Mouse (Mus musculus) midbrain, postnatal 0 days (tissue): ENCODE results near the gene Ltbp1. TPM values are rescaled to one million over a fixed set of nuclear protein-coding genes. Genes with fewer than 3 reads are reported as not detected.

ENCODE experiments used
- ATAC-seq: fragments of 200-750 bp; cut with Nextera tagmentation; 2 replicates; pipeline ENCODE4 v1.8.0; 2017; ENCODE audit warnings: moderate number of reproducible peaks, mild to moderate bottlenecking, moderate TSS enrichment, moderate library complexity; ENCODE audit not compliant: low FRiP score
- DNase-seq: peaks from one replicate; pipeline ENCODE4 v3.0.0-alpha.2; 2015; ENCODE audit warnings: low spot score
- H3K27ac ChIP-seq: fragments of 300-500 bp; sonication (generic); 2 replicates; pipeline ENCODE4 v1.5.1; 2014; ENCODE audit warnings: low read depth, mild to moderate bottlenecking, low read length, mixed read lengths
- H3K27me3 ChIP-seq: fragments of 300-500 bp; sonication (generic); 2 replicates; pipeline ENCODE4 v1.6.1; 2014; ENCODE audit warnings: low read length, control low read depth, mixed read lengths; ENCODE audit not compliant: insufficient read depth
- H3K36me3 ChIP-seq: fragments of 300-500 bp; sonication (generic); 2 replicates; pipeline ENCODE4 v1.6.1; 2014; ENCODE audit warnings: low read length, control low read depth, mixed read lengths; ENCODE audit not compliant: insufficient read depth
- H3K4me1 ChIP-seq: fragments of 300-500 bp; sonication (generic); 2 replicates; pipeline ENCODE4 v1.6.1; 2014; ENCODE audit warnings: mild to moderate bottlenecking, control low read depth, antibody characterized with exemption, low read length, mixed read lengths; ENCODE audit not compliant: insufficient read depth
- H3K4me2 ChIP-seq: fragments of 300-500 bp; sonication (generic); 2 replicates; pipeline ENCODE4 v1.6.1; 2014; ENCODE audit warnings: low read depth, mild to moderate bottlenecking, low read length, mixed read lengths; ENCODE audit not compliant: poor library complexity, severe bottlenecking
- H3K4me3 ChIP-seq: fragments of 300-500 bp; sonication (generic); 2 replicates; pipeline ENCODE4 v1.5.1; 2014; ENCODE audit warnings: low read depth, mild to moderate bottlenecking, low read length, moderate library complexity
- H3K9ac ChIP-seq: fragments of 300-500 bp; sonication (generic); replicated peaks from 2 replicates; pipeline ENCODE4 v1.6.1; 2014; ENCODE audit warnings: mild to moderate bottlenecking, low read length, moderate library complexity, mixed read lengths; ENCODE audit not compliant: poor library complexity, severe bottlenecking
- H3K9me3 ChIP-seq: fragments of 300-500 bp; sonication (generic); 2 replicates; pipeline ENCODE4 v1.6.1; 2016; ENCODE audit warnings: low read length, control low read depth
- CTCF ChIP-seq: IDR thresholded peaks from 2 replicates; pipeline ENCODE4 v1.5.1; 2016; ENCODE audit warnings: antibody characterized with exemption, mild to moderate bottlenecking
- WGBS: fragments of 180-500 bp; shearing (Covaris S2); extraction: QIAGEN DNeasy Blood & Tissue Kit; methylation state at CpG from one replicate; pipeline ENCODE4 v1.1.7; 2014; 5-methylcytosine and 5-hydroxymethylcytosine counted together
- polyA plus RNA-seq: library from polyadenylated mRNA; unstranded; fragments of >200 nt; fragmentation: Nextera tagmentation; extraction: Ambion mirVana; gene quantifications from 2 replicates; pipeline ENCODE4 v1.2.1, GENCODE M21; 2015
- total RNA-seq: library from RNA; depleted of rRNA; stranded (reverse); fragments of >200 nt; gene quantifications from 2 replicates; pipeline ENCODE4 v1.2.3, GENCODE M21; 2014

Ltbp1 gene
- total and polyA plus RNA-seq, 2 experiments from 2014 or later, result 0.89 to 3.0 TPM

DNA sequence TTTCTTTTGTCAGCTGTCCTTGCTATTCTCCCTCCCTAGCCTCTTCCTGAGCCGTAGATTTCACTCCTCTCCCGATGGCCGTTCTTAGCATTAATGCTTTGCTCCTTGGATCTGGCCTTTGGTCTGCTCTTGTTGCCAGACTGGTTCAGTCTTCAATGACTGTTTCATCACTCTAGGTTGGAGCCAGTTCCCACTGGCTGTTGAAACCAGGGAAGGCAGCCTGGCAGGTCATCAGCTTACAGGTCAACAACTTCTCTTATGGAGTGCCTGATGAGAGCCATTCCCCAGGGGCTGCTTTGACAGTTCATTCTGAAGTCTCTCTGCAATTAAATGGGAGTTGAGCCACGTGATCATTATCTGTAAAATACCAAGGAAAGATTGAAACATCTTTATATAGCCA lies 295.5 kb downstream of the Ltbp1 start:
- no peaks in the 10 kb centered on the region for H3K36me3 ChIP-seq
- no peak overlapping the region for H3K4me2 ChIP-seq
- H3K4me3 ChIP-seq, result no peak overlapping the region
- H3K9ac ChIP-seq, result no peak overlapping the region
- no peak overlapping the region for H3K27ac ChIP-seq
- H3K4me1 ChIP-seq, result no peaks in the 10 kb centered on the region
- TF ChIP-seq CTCF, result no peak
- DNase-seq (no peak), ATAC-seq (no peak)
- 88% methylated on average over 4 of the region's 4 CpGs for WGBS
- no peaks in the 10 kb centered on the region for H3K27me3 ChIP-seq
- no peaks in the 10 kb centered on the region for H3K9me3 ChIP-seq

DNA sequence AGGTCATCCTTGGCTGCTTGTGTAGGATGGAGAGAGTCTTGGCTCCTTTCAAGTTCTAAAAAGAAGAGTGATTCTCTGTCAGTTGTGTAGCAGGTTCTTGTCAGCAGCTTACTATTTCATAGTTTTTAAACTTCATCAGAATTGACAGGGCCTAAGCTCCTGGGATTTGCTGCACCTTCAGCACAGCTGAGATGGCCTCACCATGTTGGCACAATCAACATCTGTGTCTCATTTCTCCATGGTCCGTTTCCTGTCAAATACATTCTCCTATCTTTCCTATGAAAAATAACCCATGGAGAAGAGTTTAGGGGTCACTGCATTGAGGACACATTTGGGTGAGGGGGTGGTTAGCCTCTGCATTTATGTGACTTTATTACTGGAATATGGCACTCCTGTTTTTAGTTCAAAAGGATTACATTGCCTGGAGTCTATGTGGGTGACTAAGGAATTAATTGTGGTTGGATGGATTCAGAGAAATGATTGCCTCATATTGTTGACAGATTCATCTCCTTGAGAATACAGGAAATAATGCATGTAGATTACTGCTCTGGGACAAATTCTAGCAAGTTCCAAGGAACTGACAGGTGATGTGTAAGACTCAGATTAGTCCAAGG lies 299.5 kb downstream of the Ltbp1 start:
- Histone ChIP-seq H3K9ac (no peak overlapping the region), H3K4me3 (no peak overlapping the region), H3K4me1 (no peaks in the 10 kb centered on the region), H3K9me3 (no peaks in the 10 kb centered on the region), H3K36me3 (no peaks in the 10 kb centered on the region), H3K4me2 (no peak overlapping the region), H3K27ac (no peak overlapping the region), H3K27me3 (no peaks in the 10 kb centered on the region)
- ATAC-seq (no peak), DNase-seq (no peak)
- TF ChIP-seq CTCF, result no peak
- WGBS, result 91% methylated on average over 1 of the region's 1 CpGs

DNA sequence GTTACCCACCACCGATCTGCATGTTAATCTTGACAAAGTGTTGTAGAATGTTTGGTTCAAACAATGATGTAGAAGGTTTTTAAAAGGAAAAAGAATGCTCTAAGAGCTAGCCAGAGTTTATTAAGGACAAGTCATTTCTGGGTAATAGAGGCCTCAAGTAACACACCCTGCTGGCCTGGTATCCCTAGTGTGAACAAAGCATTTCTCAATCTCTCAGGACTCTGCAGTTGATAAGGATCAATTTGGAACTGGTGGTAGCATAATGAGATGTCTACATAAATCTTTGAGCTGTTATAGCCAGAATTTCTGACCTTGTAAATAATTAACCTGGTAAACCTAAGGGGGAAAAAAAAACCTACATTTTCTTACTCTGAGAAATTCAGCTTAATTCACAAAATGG lies 300.3 kb downstream of the Ltbp1 start:
- TF ChIP-seq CTCF, result no peak
- ATAC-seq (no peak), DNase-seq (no peak)
- Histone ChIP-seq H3K9me3 (no peaks in the 10 kb centered on the region), H3K9ac (no peak overlapping the region), H3K4me2 (no peak overlapping the region), H3K4me3 (no peak overlapping the region), H3K4me1 (no peaks in the 10 kb centered on the region), H3K27me3 (no peaks in the 10 kb centered on the region), H3K27ac (no peak overlapping the region), H3K36me3 (no peaks in the 10 kb centered on the region)
- WGBS, result 89% methylated on average over 1 of the region's 1 CpGs

DNA sequence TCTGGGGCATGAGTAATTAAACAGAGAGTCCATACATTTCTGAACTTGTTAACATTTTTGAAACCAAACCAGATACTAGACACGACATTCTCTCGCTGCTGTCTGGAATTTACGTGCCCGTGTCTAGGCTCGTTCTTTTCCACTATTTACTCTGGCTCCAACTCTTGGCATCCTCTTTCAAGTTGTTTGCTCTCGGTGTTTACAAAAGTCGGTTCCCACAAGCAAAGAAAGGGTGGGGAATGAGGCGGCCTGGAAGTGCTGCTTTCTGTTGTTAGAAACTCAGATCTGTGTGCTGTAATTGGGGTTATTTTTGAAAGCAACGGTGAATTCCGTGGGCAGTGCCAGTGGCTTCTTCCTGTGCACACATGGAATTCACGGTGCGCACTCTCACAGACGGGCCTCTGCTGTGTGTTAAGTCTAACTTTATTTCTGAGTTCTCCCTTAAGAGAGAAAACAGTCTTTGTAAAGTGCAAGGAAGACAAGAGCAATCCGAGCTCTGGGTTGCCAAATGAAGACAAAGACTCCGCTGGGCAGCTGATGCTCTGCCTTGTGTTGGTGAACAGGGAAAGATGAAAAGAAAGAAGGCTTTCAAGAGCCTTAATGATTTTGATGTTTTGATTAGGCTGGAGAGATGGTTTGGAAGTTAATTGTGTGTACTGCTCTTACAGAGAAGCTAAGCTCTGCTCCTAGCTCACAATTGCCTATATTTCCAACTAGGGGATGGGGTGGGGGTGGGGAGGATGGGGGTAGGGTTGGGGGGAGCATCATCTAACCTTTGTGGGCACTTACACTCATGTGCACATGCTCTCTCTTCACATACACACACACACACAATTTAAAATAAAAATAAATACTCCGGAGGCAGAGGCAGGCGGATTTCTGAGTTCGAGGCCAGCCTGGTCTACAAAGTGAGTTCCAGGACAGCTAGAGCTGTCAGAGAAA lies 302.0 kb downstream of the Ltbp1 start:
- TF ChIP-seq CTCF, result no peak
- 62% methylated on average over 18 of the region's 18 CpGs for WGBS

DNA sequence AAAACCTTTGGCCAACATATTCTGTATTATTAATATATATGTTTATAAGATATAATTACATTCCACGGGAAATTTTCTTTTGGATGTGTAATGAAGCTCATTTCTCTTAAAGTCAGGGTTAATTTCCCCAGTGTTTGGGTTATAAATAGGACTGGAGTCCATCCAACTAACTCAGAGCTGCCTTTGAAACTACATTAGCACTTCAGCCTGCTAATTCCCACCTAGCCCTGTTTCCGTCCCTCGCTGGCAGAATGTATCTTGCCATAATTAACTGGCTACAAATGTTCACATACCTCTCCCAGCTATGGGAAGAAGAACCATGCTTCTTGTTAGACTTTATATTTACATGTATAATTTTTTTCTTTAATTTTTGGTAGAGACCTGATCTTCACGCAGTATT lies 311.7 kb downstream of the Ltbp1 start:
- TF ChIP-seq CTCF, result no peak
- no peak overlapping the region for H3K9ac ChIP-seq
- no peak overlapping the region for H3K27ac ChIP-seq
- DNase-seq (peak; percentile 61), ATAC-seq (no peak)
- no peaks in the 10 kb centered on the region for H3K27me3 ChIP-seq
- H3K4me2 ChIP-seq, result no peak overlapping the region
- no peak overlapping the region for H3K4me3 ChIP-seq
- WGBS, result 82% methylated on average over 4 of the region's 4 CpGs
- H3K36me3 ChIP-seq, result no peaks in the 10 kb centered on the region
- H3K4me1 ChIP-seq, result no peaks in the 10 kb centered on the region
- H3K9me3 ChIP-seq, result no peaks in the 10 kb centered on the region

More for the DNA sequence above, 302.0 kb downstream of the Ltbp1 start:
- Histone ChIP-seq H3K4me1 (no peaks in the 10 kb centered on the region), H3K4me3 (no peak overlapping the region), H3K27me3 (no peaks in the 10 kb centered on the region), H3K9ac (no peak overlapping the region), H3K9me3 (no peaks in the 10 kb centered on the region), H3K4me2 (no peak overlapping the region), H3K36me3 (no peaks in the 10 kb centered on the region), H3K27ac (no peak overlapping the region)
- DNase-seq (no peak), ATAC-seq (no peak)

DNA sequence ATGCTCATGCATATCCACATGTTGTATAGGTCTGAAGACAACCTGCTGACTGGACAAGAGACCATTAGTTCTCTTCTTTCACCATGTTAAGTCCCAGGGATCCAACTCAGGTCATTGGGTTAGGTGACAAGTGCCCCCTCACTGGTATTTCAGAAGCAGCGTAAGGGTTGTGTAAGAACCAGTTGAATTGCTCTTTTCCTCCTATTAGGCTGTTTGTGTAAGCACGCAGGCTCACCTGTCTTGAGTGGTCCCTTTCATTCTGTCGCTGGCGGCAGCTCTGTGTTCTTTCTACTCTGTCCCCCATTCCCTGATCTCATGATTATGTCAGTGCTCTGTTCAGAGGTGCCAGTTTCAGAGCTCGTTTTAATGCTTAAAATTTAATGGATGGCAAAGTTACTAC lies 317.9 kb downstream of the Ltbp1 start:
- no peaks in the 10 kb centered on the region for H3K27me3 ChIP-seq
- no peak overlapping the region for H3K27ac ChIP-seq
- 81% methylated on average over 5 of the region's 5 CpGs for WGBS
- H3K9ac ChIP-seq, result no peak overlapping the region
- TF ChIP-seq CTCF, result no peak
- no peaks in the 10 kb centered on the region for H3K4me1 ChIP-seq
- H3K4me2 ChIP-seq, result no peak overlapping the region
- no peaks in the 10 kb centered on the region for H3K9me3 ChIP-seq
- H3K36me3 ChIP-seq, result no peaks in the 10 kb centered on the region
- no peak overlapping the region for H3K4me3 ChIP-seq
- DNase-seq (no peak), ATAC-seq (no peak)
